Mouse (Mus musculus) ES-Bruce4 (cell line): ENCODE results near the gene Slc48a1.

Experiments used
- CTCF ChIP-seq: IDR thresholded peaks from one replicate; pipeline ENCODE4 v1.8.1; 2011; ENCODE audit warnings: low read depth, low read length
- POLR2A ChIP-seq: IDR thresholded peaks from one replicate; pipeline ENCODE4 v1.8.1; 2011; ENCODE audit warnings: low read length; ENCODE audit not compliant: insufficient read depth

- no peak for TF ChIP-seq CTCF
- no peak for TF ChIP-seq POLR2A
Measured at GRCm38 (mm10) chr15:97748964-97749363, 29.4 kb upstream of the Slc48a1 start.
